Mouse (Mus musculus): ENCODE data around the gene Gpr21. TPM values are rescaled to one million over a fixed set of nuclear protein-coding genes. Genes with fewer than 3 reads are reported as not detected.

Gene Gpr21
- polyA plus RNA-seq, 1 experiment: 0.07 TPM

DNA sequence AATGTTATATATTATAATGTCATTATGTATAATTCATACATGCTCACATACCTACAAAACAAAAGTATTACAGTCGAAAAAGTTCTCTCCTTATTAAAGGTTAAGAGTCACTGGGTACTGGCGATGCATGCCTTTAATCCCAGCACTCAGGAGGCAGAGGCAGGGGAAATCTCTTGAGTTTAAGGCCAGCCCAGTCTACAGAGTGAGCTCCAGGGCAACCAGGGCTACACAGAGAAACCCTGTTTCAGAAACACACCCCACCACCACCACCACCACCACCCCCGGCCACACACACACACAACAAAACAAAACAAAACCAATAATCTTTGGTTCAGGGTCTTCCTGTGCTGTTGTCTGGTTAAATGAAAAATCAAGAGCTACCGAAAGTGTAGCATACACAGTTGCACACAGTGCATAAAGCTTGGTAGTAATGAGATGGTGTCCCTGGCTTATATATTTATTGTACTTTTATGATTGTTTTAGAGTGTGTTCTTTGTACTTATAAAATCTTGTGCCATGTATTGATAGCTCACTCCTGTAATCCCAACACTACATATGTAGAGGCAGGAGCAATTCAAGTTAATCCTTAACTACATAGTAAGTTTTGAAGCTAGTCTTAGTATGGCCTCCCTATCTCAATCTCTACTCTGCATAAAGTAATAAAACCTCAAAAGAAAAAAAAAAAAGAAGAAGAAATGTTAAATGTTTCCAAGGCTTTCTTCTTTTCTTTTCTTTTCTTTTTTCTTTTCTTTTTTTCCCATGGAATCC, 4.8 kb upstream of the Gpr21 start:
- Histone ChIP-seq H3K79me2 (ENCODE audit: control insufficient read depth, insufficient read depth) (no peaks in the 10 kb centered on the region), H3K4me3 (no peak overlapping the region), H3K36me3 (ENCODE audit: control insufficient read depth, insufficient read depth) (peaks cover 27% of the 10 kb centered on the region), H3ac (ENCODE audit: control insufficient read depth, insufficient read length) (no peak overlapping the region), H3K27me3 (ENCODE audit: control insufficient read depth, insufficient read depth, insufficient read length) (no peaks in the 10 kb centered on the region), H3K4me2 (ENCODE audit: low read depth) (no peak overlapping the region)
- TF ChIP-seq CEBPB (IDR thresholded peaks at IDR 0.05; ENCODE audit: insufficient read depth, poor library complexity, severe bottlenecking) (no peak), E2F4 (IDR thresholded peaks at IDR 0.05; ENCODE audit: insufficient read depth) (no peak), SRF (IDR thresholded peaks at IDR 0.05; ENCODE audit: control insufficient read depth, insufficient read length, low read depth) (no peak), MAX (IDR thresholded peaks at IDR 0.05; ENCODE audit: low read depth) (no peak), TCF3 (IDR thresholded peaks at IDR 0.05; ENCODE audit: insufficient read length, low read depth) (no peak), USF1 (IDR thresholded peaks at IDR 0.05; ENCODE audit: low read depth) (no peak), TCF12 (IDR thresholded peaks at IDR 0.05; ENCODE audit: insufficient read depth, poor library complexity, severe bottlenecking) (no peak), POLR2AphosphoS2 (IDR thresholded peaks at IDR 0.05; ENCODE audit: insufficient read length, low read depth) (no peak), POLR2A (IDR thresholded peaks at IDR 0.05; ENCODE audit: insufficient read length, low read depth) (no peak), MYOG (IDR thresholded peaks at IDR 0.05; ENCODE audit: control insufficient read depth in 1 of 3, insufficient read depth in 1 of 3, insufficient read length in 2 of 3, low read depth in 2 of 3) (no peak), REST (IDR thresholded peaks at IDR 0.05; ENCODE audit: insufficient read depth, insufficient read length) (no peak), MYOD1 (IDR thresholded peaks at IDR 0.05; ENCODE audit: control insufficient read depth in 1 of 3, insufficient read length in 2 of 3, low read depth in 2 of 3) (no peak)

DNA sequence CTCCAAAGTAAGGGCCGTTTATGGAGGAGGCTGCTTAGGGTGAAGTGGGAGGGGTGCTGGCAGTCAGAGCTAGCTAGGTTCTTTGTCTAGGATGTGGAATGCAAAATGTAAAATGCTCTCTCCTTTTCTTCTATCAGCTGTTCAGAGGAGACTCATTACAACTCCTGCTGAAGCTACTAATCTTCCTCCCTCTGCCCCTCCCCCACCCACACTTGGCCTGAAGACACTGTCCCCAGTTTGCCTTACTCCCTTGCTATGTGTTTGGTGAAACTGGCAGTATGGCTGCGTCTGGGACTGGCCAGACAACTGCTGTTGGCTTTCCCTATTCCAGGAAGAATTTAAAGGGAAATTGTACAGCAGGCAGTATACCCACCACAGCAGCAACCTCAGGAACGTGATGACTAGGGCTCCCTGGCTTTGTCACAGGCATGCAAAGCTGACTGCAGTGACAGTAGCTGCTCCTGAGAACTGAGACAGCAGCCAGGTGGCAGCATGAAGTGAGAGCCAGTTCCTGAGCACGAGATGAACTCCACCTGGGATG, 860 bp downstream of the Gpr21 start:
- H3K36me3 ChIP-seq (ENCODE audit: control insufficient read depth, insufficient read depth): peaks cover 10% of the 10 kb centered on the region
- H3K4me2 ChIP-seq (ENCODE audit: low read depth): no peak overlapping the region
- no peak overlapping the region for H3K4me3 ChIP-seq
- H3ac ChIP-seq (ENCODE audit: control insufficient read depth, insufficient read length): no peak overlapping the region
- no peaks in the 10 kb centered on the region for H3K79me2 ChIP-seq (ENCODE audit: control insufficient read depth, insufficient read depth)
- H3K27me3 ChIP-seq (ENCODE audit: control insufficient read depth, insufficient read depth, insufficient read length): no peaks in the 10 kb centered on the region
- TF ChIP-seq MYOG (IDR thresholded peaks at IDR 0.05; ENCODE audit: control insufficient read depth in 1 of 3, insufficient read depth in 1 of 3, insufficient read length in 2 of 3, low read depth in 2 of 3) (no peak), E2F4 (IDR thresholded peaks at IDR 0.05; ENCODE audit: insufficient read depth) (no peak), TCF12 (IDR thresholded peaks at IDR 0.05; ENCODE audit: insufficient read depth, poor library complexity, severe bottlenecking) (no peak), CEBPB (IDR thresholded peaks at IDR 0.05; ENCODE audit: insufficient read depth, poor library complexity, severe bottlenecking) (no peak), POLR2AphosphoS2 (IDR thresholded peaks at IDR 0.05; ENCODE audit: insufficient read length, low read depth) (no peak), MYOD1 (IDR thresholded peaks at IDR 0.05; ENCODE audit: control insufficient read depth in 1 of 3, insufficient read length in 2 of 3, low read depth in 2 of 3) (no peak), REST (IDR thresholded peaks at IDR 0.05; ENCODE audit: insufficient read depth, insufficient read length) (no peak), POLR2A (IDR thresholded peaks at IDR 0.05; ENCODE audit: insufficient read length, low read depth) (no peak), MAX (IDR thresholded peaks at IDR 0.05; ENCODE audit: low read depth) (no peak), USF1 (IDR thresholded peaks at IDR 0.05; ENCODE audit: low read depth) (no peak), SRF (IDR thresholded peaks at IDR 0.05; ENCODE audit: control insufficient read depth, insufficient read length, low read depth) (no peak), TCF3 (IDR thresholded peaks at IDR 0.05; ENCODE audit: insufficient read length, low read depth) (no peak)

GRCm38 (mm10) chr2:37518561-37519285, 2.6 kb downstream of the Gpr21 start:
- Histone ChIP-seq H3ac (ENCODE audit: control insufficient read depth, insufficient read length) (no peak overlapping the region), H3K4me2 (ENCODE audit: low read depth) (no peak overlapping the region), H3K4me3 (no peak overlapping the region), H3K27me3 (ENCODE audit: control insufficient read depth, insufficient read depth, insufficient read length) (no peaks in the 10 kb centered on the region), H3K79me2 (ENCODE audit: control insufficient read depth, insufficient read depth) (no peaks in the 10 kb centered on the region), H3K36me3 (ENCODE audit: control insufficient read depth, insufficient read depth) (no peaks in the 10 kb centered on the region)
- TF ChIP-seq E2F4 (IDR thresholded peaks at IDR 0.05; ENCODE audit: insufficient read depth) (no peak), MAX (IDR thresholded peaks at IDR 0.05; ENCODE audit: low read depth) (no peak), CEBPB (IDR thresholded peaks at IDR 0.05; ENCODE audit: insufficient read depth, poor library complexity, severe bottlenecking) (no peak), SRF (IDR thresholded peaks at IDR 0.05; ENCODE audit: control insufficient read depth, insufficient read length, low read depth) (no peak), MYOD1 (IDR thresholded peaks at IDR 0.05; ENCODE audit: control insufficient read depth in 1 of 3, insufficient read length in 2 of 3, low read depth in 2 of 3) (no peak), POLR2AphosphoS2 (IDR thresholded peaks at IDR 0.05; ENCODE audit: insufficient read length, low read depth) (no peak), REST (IDR thresholded peaks at IDR 0.05; ENCODE audit: insufficient read depth, insufficient read length) (no peak), TCF12 (IDR thresholded peaks at IDR 0.05; ENCODE audit: insufficient read depth, poor library complexity, severe bottlenecking) (no peak), POLR2A (IDR thresholded peaks at IDR 0.05; ENCODE audit: insufficient read length, low read depth) (no peak), TCF3 (IDR thresholded peaks at IDR 0.05; ENCODE audit: insufficient read length, low read depth) (no peak), USF1 (IDR thresholded peaks at IDR 0.05; ENCODE audit: low read depth) (no peak), MYOG (IDR thresholded peaks at IDR 0.05; ENCODE audit: control insufficient read depth in 1 of 3, insufficient read depth in 1 of 3, insufficient read length in 2 of 3, low read depth in 2 of 3) (no peak)

GRCm38 (mm10) chr2:37519286-37519640, 3.1 kb downstream of the Gpr21 start:
- H3K79me2 ChIP-seq (ENCODE audit: control insufficient read depth, insufficient read depth): no peaks in the 10 kb centered on the region
- no peak for TF ChIP-seq MAX (IDR thresholded peaks at IDR 0.05; ENCODE audit: low read depth)
- TF ChIP-seq MYOD1 (IDR thresholded peaks at IDR 0.05; ENCODE audit: control insufficient read depth in 1 of 3, insufficient read length in 2 of 3, low read depth in 2 of 3): no peak
- TF ChIP-seq MYOG (IDR thresholded peaks at IDR 0.05; ENCODE audit: control insufficient read depth in 1 of 3, insufficient read depth in 1 of 3, insufficient read length in 2 of 3, low read depth in 2 of 3): no peak
- no peak for TF ChIP-seq CEBPB (IDR thresholded peaks at IDR 0.05; ENCODE audit: insufficient read depth, poor library complexity, severe bottlenecking)
- TF ChIP-seq USF1 (IDR thresholded peaks at IDR 0.05; ENCODE audit: low read depth): no peak
- no peak for TF ChIP-seq TCF3 (IDR thresholded peaks at IDR 0.05; ENCODE audit: insufficient read length, low read depth)
- no peak for TF ChIP-seq TCF12 (IDR thresholded peaks at IDR 0.05; ENCODE audit: insufficient read depth, poor library complexity, severe bottlenecking)
- no peak for TF ChIP-seq POLR2A (IDR thresholded peaks at IDR 0.05; ENCODE audit: insufficient read length, low read depth)
- no peak for TF ChIP-seq REST (IDR thresholded peaks at IDR 0.05; ENCODE audit: insufficient read depth, insufficient read length)
- TF ChIP-seq SRF (IDR thresholded peaks at IDR 0.05; ENCODE audit: control insufficient read depth, insufficient read length, low read depth): no peak
- TF ChIP-seq POLR2AphosphoS2 (IDR thresholded peaks at IDR 0.05; ENCODE audit: insufficient read length, low read depth): no peak
- no peak for TF ChIP-seq E2F4 (IDR thresholded peaks at IDR 0.05; ENCODE audit: insufficient read depth)
- H3K4me2 ChIP-seq (ENCODE audit: low read depth): no peak overlapping the region
- no peaks in the 10 kb centered on the region for H3K27me3 ChIP-seq (ENCODE audit: control insufficient read depth, insufficient read depth, insufficient read length)
- no peak overlapping the region for H3ac ChIP-seq (ENCODE audit: control insufficient read depth, insufficient read length)
- H3K4me3 ChIP-seq: no peak overlapping the region
- H3K36me3 ChIP-seq (ENCODE audit: control insufficient read depth, insufficient read depth): no peaks in the 10 kb centered on the region

Data from myocyte (in vitro differentiated cells).